Mouse (Mus musculus): ENCODE results near the gene Gaa.

The Gaa gene

DNA sequence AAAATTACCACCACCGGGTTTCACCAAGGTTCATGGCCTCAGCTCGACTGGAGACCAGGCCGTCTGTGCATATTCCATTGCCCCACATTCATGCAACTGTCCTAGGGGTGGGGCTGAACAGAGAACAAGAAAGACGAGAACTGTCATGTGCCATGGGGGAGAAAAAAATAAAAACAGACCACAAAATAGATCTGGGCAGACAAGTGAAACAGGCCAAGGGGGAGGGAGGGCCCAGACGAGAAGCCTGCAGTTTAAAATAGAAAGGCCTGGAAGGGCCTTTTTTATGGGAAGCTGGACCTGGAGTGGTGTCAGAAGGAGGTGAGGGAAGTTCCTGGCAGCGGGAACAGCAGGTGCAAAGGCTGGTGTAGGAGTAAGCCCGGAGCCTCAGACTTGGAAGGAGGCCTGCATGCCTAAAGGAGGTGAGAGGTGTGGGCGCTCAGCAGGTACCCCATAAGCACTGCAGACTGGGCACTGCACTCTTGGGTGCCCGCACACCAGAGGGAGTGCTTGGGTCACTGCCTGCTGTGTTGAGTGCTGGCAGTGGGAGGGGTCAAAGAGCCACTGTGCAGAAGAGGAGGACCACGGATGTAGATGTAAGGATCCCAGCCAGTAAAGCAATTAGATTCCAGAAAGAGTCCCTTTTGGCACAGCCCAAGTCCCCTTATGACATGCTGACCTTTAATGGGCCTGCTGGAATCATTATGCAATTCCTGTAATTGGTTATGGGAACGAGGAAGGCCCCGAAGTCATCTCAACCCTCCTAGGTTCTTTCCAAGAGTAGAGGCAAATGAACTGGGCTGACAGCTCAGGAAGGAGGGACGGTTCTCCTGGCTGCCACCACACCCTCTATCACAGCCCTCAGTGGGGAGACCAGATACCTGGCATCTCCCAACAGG is 39.3 kb downstream of the Gaa start:
- DNase-seq, result no peak

- no peak for DNase-seq
These were observed 39.9 kb downstream of the Gaa start, which contains the start of gene Card14 for GRCm38 (mm10) chr11:119307658-119307867. Gene Card14 (plus strand): TSS chr11:119307768.

DNA sequence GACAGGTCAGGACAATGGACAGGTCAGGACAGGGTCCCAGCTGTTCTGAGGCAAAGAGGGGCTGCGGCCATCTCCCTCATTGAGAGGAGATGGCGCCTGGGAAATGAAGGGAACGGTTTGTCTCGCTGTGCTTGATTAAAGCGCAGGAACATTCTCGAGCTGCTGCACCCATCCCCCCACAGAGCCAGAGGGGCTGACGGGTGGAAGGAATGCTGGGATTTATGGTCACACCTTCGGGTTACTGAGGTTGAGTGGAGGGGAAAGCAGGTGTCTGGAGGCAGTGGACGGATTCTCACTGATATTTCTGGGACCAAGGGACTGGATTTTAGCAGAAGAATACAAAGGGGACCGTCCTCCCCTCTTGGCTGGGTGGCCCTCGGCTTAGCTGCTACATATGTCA is 40.2 kb downstream of the Gaa start:
- no peak for DNase-seq

- DNase-seq, result no peak
These were observed 42.9 kb downstream of the Gaa start for GRCm38 (mm10) chr11:119310621-119311020.

- DNase-seq, result no peak
These were observed 46.7 kb downstream of the Gaa start for GRCm38 (mm10) chr11:119314252-119314936.

- DNase-seq, result no peak
These were observed 49.0 kb downstream of the Gaa start for GRCm38 (mm10) chr11:119316720-119317119.

GRCm38 (mm10) chr11:119322521-119322920 is 54.8 kb downstream of the Gaa start:
- no peak for DNase-seq

- peak; percentile 22 for DNase-seq
These were observed 57.4 kb downstream of the Gaa start for GRCm38 (mm10) chr11:119325068-119325467.

GRCm38 (mm10) chr11:119330592-119330991 is 62.9 kb downstream of the Gaa start:
- DNase-seq, result no peak

GRCm38 (mm10) chr11:119331970-119332369 is 64.3 kb downstream of the Gaa start:
- no peak for DNase-seq
